Mouse (Mus musculus): Measurements from ENCODE around the gene Vmn1r82.

The Vmn1r82 gene

GRCm38 (mm10) chr7:12300130-12300529, at the start of gene Vmn1r82:
Gene Vmn1r82 (plus strand): TSS chr7:12300430.
- no peak for DNase-seq (ENCODE audit: low read depth, low spot score)

- no peak for DNase-seq (ENCODE audit: low read depth, low spot score)
Measured at GRCm38 (mm10) chr7:12268169-12268568, 32.1 kb upstream of the Vmn1r82 start, which contains the start of gene Vmn1r81. Gene Vmn1r81 (minus strand): TSS chr7:12268269.

- no peak for DNase-seq (ENCODE audit: low read depth, low spot score)
Measured at GRCm38 (mm10) chr7:12329381-12329780, 29.2 kb downstream of the Vmn1r82 start, which contains the start of gene Vmn1r83. Gene Vmn1r83 (minus strand): TSS chr7:12329481.
